Comparison of ENCODE assay signal across 8 mouse cellular contexts in genomic region chr11:69046395-69046774, GRCm38 (mm10). TPM values are rescaled to one million over a fixed set of nuclear protein-coding genes. Genes with fewer than 3 reads are reported as not detected.
A peak's percentile ranks its signal among the peaks of the same experiment; 100 is the strongest.
DNase-seq lines count a peak whose midpoint lies in the region; ATAC-seq and TF ChIP-seq lines count a peak whose summit lies in the region.
"Had no signal": no experiment of that assay in that cellular context is flagged by ENCODE, and none has a peak within 500 bp of the region (broad histone marks: within the 10 kb centered on the region; RNA-seq: fewer than 3 reads in every experiment).

No protein-coding gene starts in this region.

- peaks cover 10% of the 10 kb centered on the region for H3K4me1 ChIP-seq in thymus, adult 2 months (replicated peaks; ENCODE audit: control insufficient read depth, insufficient read depth, low read length)
- H3K4me1 ChIP-seq in forebrain, embryonic 12.5 days: peaks cover 39% of the 10 kb centered on the region
- H3K4me1 ChIP-seq in liver, embryonic 12.5 days: peaks cover 52% of the 10 kb centered on the region

- no peak for TF ChIP-seq POLR2A in thymus, adult 2 months (IDR thresholded peaks at IDR 0.05; ENCODE audit: control insufficient read depth, extremely low read depth, insufficient read depth, low read length, poor library complexity)

- no peaks in the 10 kb centered on the region for H3K27me3 ChIP-seq in thymus, adult 2 months (ENCODE audit: control insufficient read depth, insufficient read depth, low read length)
- no peaks in the 10 kb centered on the region for H3K27me3 ChIP-seq in forebrain, embryonic 12.5 days
- no peaks in the 10 kb centered on the region for H3K27me3 ChIP-seq in liver, embryonic 12.5 days (replicated peaks)

- no peak for ATAC-seq in forebrain, embryonic 12.5 days (ENCODE audit: low FRiP score)
- 0 out of 2 replicates have a peak, but pooled peaks have one; percentile 2 for ATAC-seq in liver, embryonic 12.5 days

- H3K36me3 ChIP-seq in thymus, adult 2 months (ENCODE audit: control insufficient read depth, insufficient read depth, low read length): peaks cover 4% of the 10 kb centered on the region
- H3K36me3 ChIP-seq in forebrain, embryonic 12.5 days (replicated peaks): peaks cover 39% of the 10 kb centered on the region
- H3K36me3 ChIP-seq in liver, embryonic 12.5 days: peaks cover 42% of the 10 kb centered on the region

- peak overlapping the region; percentile 47 for H3K4me3 ChIP-seq in thymus, adult 2 months (ENCODE audit: control insufficient read depth, insufficient read depth, low read length)
- H3K4me3 ChIP-seq in forebrain, embryonic 12.5 days (replicated peaks): peak overlapping the region; percentile 75
- H3K4me3 ChIP-seq in liver, embryonic 12.5 days: peak overlapping the region; percentile 91

- H3K4me2 ChIP-seq in forebrain, embryonic 12.5 days: peak overlapping the region; percentile 75
- peak overlapping the region; percentile 76 for H3K4me2 ChIP-seq in liver, embryonic 12.5 days

- no peak for TF ChIP-seq CTCF in thymus, adult 2 months (IDR thresholded peaks at IDR 0.05; ENCODE audit: borderline replicate concordance, control insufficient read depth, extremely low read depth, insufficient read depth, low read length, poor library complexity)

- 13% methylated on average over 9 of the region's 9 CpGs for WGBS in thymus, adult 2 months
- 23% methylated on average over 9 of the region's 9 CpGs for WGBS in forebrain, embryonic 12.5 days
- WGBS in liver, embryonic 12.5 days (ENCODE audit: insufficient replicate concordance): 7% methylated on average over 9 of the region's 9 CpGs

- no peak for DNase-seq in thymus, adult 2 months
- no peak for DNase-seq in thymus, postnatal 0 days (ENCODE audit: low spot score)
- DNase-seq in urinary bladder, postnatal 25 days (ENCODE audit: low spot score): no peak
- DNase-seq in ovary, postnatal 10 days (ENCODE audit: low spot score): no peak
- DNase-seq in yolk sac, embryonic 10.5 days (ENCODE audit: low spot score): no peak

- no peak overlapping the region for H3K27ac ChIP-seq in thymus, adult 2 months (ENCODE audit: control insufficient read depth, insufficient read depth, low read length)
- 0 out of 2 replicates have a peak overlapping the region, but pooled peaks have one; percentile 5 for H3K27ac ChIP-seq in forebrain, embryonic 12.5 days
- H3K27ac ChIP-seq in liver, embryonic 12.5 days: peak overlapping the region; percentile 96
- H3K27ac ChIP-seq: layer of hippocampus, adult 2 months had no signal

- H3K9me3 ChIP-seq in forebrain, embryonic 12.5 days: no peaks in the 10 kb centered on the region
- no peaks in the 10 kb centered on the region for H3K9me3 ChIP-seq in liver, embryonic 12.5 days (replicated peaks)

- peak overlapping the region; percentile 84 for H3K9ac ChIP-seq in forebrain, embryonic 12.5 days
- peak overlapping the region; percentile 96 for H3K9ac ChIP-seq in liver, embryonic 12.5 days

RNA-seq across cellular contexts. Expression of gene Aurkb, which starts 0.9 kb away (rescaled TPM):
- polyA plus RNA-seq in thymus, adult 2 months (2012; rRNA removed): 192 and 276 TPM in 2 replicates
- polyA plus RNA-seq in thymus, postnatal 0 days (2015; fragmentation: Nextera tagmentation; extraction: Ambion mirVana): 134 and 154 TPM in 2 replicates
- 163 and 169 TPM in 2 replicates for polyA plus RNA-seq in forebrain, embryonic 12.5 days (2016; fragmentation: Nextera tagmentation; extraction: Ambion mirVana)
- 142 TPM in 2 replicates for polyA plus RNA-seq in liver, embryonic 12.5 days (2016; fragmentation: Nextera tagmentation; extraction: Ambion mirVana)

RNA-seq across cellular contexts. Expression of gene Borcs6, which starts 13.1 kb away (rescaled TPM):
- 18.0 TPM in 2 replicates for polyA plus RNA-seq in thymus, adult 2 months (2012; rRNA removed)
- 9.8 and 12.4 TPM in 2 replicates for polyA plus RNA-seq in thymus, postnatal 0 days (2015; fragmentation: Nextera tagmentation; extraction: Ambion mirVana)
- polyA plus RNA-seq in forebrain, embryonic 12.5 days (2016; fragmentation: Nextera tagmentation; extraction: Ambion mirVana): 7.4 and 11.1 TPM in 2 replicates
- 5.3 and 6.1 TPM in 2 replicates for polyA plus RNA-seq in liver, embryonic 12.5 days (2016; fragmentation: Nextera tagmentation; extraction: Ambion mirVana)

RNA-seq across cellular contexts. Expression of gene Tmem107, which starts 24.2 kb away (rescaled TPM):
- 31.1 and 33.0 TPM in 2 replicates for polyA plus RNA-seq in thymus, adult 2 months (2012; rRNA removed)
- polyA plus RNA-seq in thymus, postnatal 0 days (2015; fragmentation: Nextera tagmentation; extraction: Ambion mirVana): 29.8 and 33.2 TPM in 2 replicates
- 53.4 and 56.9 TPM in 2 replicates for polyA plus RNA-seq in forebrain, embryonic 12.5 days (2016; fragmentation: Nextera tagmentation; extraction: Ambion mirVana)
- polyA plus RNA-seq in liver, embryonic 12.5 days (2016; fragmentation: Nextera tagmentation; extraction: Ambion mirVana): 32.0 and 34.8 TPM in 2 replicates

RNA-seq across cellular contexts. Expression of gene Ctc1, which starts 30.7 kb away (rescaled TPM):
- polyA plus RNA-seq in thymus, adult 2 months (2012; rRNA removed): 57.8 and 64.4 TPM in 2 replicates
- 20.7 and 20.8 TPM in 2 replicates for polyA plus RNA-seq in thymus, postnatal 0 days (2015; fragmentation: Nextera tagmentation; extraction: Ambion mirVana)
- 71.0 and 81.5 TPM in 2 replicates for polyA plus RNA-seq in forebrain, embryonic 12.5 days (2016; fragmentation: Nextera tagmentation; extraction: Ambion mirVana)
- polyA plus RNA-seq in liver, embryonic 12.5 days (2016; fragmentation: Nextera tagmentation; extraction: Ambion mirVana): 31.4 and 34.2 TPM in 2 replicates

RNA-seq across cellular contexts. Expression of gene Pfas, which starts 38.1 kb away (rescaled TPM):
- 28.5 and 43.0 TPM in 2 replicates for polyA plus RNA-seq in thymus, adult 2 months (2012; rRNA removed)
- polyA plus RNA-seq in thymus, postnatal 0 days (2015; fragmentation: Nextera tagmentation; extraction: Ambion mirVana): 26.9 and 29.7 TPM in 2 replicates
- polyA plus RNA-seq in forebrain, embryonic 12.5 days (2016; fragmentation: Nextera tagmentation; extraction: Ambion mirVana): 35.4 and 40.4 TPM in 2 replicates
- 42.2 and 44.4 TPM in 2 replicates for polyA plus RNA-seq in liver, embryonic 12.5 days (2016; fragmentation: Nextera tagmentation; extraction: Ambion mirVana)
